Mouse (Mus musculus) left cerebral cortex, adult 9 months (tissue): ENCODE data around the gene Tle2.

Experiments used
- DNase-seq, 2 experiments: peaks; one replicate each; pipeline ENCODE4 v3.0.0; 2022; ENCODE audit warnings: low spot score in 2 of 2

The Tle2 gene

DNA sequence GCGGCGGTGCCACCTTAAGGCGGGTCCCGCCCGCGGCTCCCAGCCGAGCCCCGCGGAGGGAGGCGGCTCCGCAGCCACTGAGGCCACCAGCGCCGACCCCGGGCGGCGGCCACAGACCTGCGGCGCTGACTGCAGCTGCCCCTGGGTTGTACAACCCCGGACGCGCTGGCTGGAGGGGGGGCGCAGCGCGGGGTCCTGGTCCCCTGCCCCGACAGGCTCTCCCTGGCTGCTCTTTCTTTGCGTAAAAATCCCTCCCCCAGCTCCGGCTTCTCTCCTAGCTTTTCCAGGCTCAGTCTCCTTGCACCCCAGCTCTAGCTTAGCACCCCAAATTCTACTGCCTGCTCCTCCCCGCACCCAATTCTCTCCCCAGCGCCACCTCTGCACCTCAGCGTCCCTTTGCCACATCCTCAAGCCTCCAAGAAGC is 859 bp downstream of the Tle2 start:
- DNase-seq: no peak

DNA sequence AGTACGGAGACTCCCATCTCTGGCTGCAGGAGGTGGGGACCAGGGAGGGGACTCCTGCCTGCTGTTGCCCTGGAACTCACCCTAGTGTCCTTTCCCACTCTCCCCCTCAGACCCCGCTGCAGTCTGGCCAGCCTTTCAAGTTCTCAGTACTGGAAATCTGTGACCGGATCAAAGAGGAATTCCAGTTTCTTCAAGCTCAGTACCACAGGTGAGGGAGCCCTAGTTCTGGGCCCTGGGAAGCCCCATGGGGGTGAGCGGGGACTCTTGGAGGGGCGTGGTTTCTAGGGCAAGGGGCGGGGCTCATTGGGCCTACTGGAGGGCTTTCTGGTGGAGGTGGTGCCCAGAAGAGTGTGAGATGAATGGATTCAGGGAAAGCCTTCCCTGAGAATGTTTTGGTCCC is 1.3 kb downstream of the Tle2 start:
- DNase-seq: no peak

DNA sequence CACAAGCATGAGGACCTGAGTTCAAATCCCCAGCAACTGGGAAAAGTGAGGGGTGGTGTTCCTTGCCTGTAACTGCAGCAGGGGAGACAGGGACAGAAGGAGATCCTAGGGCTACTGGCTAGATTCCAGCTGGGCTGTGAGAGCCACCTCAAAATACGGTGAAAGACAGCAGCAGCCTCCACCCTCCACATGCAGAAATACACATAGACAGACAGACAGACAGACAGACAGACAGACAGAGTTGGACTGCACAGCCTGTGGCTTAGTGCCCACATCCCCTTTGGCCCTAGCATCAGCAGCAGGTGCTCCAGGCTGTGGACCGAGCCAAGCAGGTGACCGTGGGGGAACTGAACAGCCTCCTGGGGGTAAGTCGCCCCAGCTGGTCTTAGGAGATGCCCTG is 5.6 kb downstream of the Tle2 start:
- DNase-seq: no peak

DNA sequence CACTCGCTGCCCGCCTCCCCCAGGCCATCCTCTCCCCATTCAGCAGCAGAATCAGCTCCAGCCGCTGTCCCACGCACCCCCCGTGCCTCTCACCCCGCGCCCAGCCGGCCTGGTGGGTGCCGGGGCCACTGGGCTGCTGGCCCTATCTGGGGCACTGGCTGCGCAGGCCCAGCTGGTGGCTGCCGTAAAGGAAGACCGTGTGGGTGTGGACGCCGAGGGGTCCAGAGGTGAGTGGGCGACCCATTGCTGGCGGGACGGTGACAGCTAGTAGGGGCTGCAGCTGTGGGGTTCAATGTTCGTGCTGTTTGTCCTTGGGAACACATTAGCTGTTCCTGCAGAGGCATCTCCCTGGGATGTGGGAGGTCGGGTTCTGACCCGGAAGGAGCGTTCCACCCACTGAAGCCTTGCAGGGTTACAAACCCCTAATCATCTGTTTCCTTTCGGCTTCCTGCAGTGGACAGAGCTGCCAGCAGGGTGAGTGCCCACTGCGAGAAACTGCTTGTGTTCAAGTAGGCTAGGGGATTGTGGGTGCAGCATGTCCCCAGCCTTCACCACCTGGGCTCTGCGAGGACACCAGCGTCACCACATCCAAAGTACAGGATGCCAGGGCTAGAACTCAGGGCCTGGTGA is 6.2 kb downstream of the Tle2 start:
- DNase-seq: no peak

DNA sequence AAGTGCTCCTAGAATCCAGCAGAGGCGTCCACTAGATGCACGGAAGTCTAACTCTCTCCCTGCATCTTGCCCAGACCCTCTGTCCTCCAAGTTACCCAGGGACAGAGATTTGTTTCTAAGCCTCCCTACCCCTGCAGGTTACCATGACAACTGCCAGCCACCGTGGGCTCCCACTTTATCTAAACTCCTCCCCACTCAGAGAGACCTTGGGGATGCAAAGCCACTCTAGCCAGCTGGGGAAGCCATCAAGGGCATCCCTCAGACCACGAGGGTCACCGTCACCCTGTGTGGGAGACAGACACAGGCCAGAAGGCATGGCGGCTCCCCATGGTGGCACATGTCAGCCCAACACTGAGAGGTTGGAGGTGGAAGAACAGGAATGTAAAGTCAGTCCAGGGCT is 9.0 kb downstream of the Tle2 start:
- DNase-seq: no peak

DNA sequence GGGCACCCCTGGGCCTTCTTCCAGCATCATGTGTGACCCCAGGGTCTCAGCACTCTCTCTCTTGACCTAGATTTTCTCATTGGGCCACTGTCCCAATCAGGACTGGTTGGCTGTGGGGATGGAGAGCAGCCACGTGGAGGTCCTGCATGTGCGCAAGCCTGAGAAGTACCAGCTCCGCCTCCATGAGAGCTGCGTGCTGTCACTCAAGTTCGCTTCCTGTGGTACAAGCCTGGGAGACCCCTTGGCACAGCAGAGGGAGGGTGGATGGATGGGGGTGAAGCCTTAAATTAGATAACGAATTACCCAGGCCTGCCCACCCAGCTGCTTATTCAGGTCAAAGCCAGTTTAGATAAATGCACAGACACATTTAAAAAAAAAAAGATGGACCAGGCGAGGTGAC is 14.4 kb downstream of the Tle2 start:
- DNase-seq: no peak

DNA sequence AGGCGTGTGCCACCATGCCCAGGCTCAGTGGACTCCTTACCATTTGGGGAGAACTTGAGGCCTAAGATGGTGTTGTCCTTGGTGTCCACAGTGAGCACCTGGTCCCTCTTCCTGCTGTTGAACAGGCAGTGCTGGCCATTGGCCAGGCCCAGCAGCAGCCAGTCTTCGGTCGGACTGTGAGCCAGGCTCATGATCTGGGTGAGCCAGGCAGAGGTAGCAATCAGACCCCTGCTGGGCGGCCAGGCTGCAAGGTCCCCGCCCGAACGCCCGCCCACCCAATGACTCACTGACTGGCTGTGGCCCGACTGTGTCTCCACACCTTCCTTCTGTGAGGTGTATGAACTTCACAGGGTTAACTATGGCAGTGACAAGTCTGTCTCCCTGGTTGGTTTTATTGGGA is 17.5 kb downstream of the Tle2 start:
- DNase-seq: no peak

DNA sequence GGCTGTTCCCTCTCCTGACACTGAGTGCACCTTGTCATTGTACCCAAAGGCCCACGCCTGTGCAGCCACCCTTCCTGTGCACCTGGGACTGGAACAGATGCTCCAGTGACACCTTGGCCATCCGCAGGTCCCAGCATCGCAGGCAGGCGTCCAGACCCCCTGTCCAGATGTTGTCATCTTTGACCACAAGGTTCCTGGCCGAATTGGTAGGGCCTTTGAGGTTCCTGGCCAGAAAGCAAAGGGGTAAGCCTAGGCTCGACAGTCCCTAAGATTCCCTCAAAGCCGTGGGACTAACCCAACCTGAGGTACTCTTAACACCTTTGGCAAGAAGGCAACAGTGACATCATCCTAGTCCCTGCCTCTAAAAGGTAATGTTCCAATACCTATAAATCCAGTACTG is 18.3 kb downstream of the Tle2 start:
- no peak for DNase-seq

DNA sequence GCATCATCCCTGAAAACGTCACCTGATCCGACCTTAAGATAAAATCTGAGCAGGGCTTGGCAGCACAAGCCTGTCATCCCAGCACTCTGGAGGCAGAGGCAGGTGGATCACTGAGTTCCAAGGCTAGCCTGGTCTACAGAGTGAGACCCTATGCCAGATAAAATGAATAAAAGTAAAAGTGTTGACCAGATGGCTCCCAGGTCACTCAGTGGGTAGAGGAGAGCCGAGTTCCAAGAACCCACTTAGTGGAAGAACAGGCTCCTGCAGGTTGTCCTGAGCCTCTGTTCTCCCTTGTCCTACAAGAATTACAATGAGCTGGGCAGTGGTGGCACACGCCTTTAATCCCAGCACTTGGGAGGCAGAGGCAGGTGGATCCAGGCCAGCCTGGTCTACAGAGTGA is 18.9 kb downstream of the Tle2 start:
- DNase-seq: no peak

DNA sequence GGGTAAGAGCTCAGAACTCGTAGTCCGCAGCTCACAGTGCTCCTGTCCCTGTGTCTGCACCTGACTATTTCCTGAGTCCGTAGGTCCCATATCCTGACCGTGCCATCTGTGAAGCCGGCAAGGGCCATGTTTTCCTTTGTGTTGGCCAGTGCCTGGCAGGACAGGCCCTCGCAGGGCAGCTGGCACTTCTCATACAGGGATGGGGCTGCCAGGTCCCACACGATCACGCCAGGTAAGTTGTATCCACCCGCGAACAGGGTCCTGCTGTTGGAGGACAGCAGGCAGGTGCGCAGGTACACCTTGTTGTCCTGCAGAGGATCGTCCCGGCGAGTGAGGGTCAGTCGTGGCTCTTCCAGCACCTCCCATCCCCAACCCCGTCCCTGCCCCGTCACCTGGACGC is 19.6 kb downstream of the Tle2 start:
- no peak for DNase-seq

DNA sequence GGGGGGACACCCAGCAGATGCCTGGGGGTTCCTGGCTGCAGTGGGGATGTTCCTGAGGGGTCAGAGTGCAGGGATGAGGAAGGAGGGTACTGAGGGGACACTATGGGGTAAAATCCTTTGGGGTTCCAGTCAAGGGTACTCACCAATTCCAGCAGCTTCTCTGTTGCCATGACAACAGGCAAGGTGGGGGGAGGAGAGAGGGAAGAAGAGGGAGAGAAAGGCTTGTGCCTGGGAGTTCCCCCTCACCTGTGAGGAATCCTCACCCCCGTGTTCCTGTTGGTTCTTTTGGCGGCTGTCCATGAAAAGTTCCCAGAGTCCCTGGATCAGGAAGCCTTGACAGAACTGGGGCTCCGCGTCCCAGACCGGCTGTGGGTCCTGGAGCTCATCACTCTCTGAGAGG is 21.2 kb downstream of the Tle2 start:
- no peak for DNase-seq

DNA sequence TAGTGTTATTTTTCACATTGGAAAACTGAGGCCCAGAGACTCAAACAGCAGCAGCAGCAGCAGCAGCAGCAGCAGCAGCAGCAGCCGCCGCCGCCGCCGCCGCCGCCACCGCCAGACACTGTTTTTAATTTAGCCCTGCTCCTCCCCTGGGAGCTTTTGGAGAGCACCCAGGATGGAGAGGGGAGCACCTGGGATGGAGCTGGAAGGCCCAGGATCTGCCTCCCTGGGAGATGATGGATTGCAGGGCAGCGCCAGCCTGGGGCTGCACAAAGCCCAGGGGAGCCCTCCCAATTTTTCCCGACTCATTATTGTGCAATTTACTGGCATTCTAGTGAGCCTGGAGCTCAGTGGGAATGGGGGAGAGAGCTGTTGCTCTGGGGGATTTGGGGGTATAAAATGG is 22.2 kb downstream of the Tle2 start:
- DNase-seq: no peak

DNA sequence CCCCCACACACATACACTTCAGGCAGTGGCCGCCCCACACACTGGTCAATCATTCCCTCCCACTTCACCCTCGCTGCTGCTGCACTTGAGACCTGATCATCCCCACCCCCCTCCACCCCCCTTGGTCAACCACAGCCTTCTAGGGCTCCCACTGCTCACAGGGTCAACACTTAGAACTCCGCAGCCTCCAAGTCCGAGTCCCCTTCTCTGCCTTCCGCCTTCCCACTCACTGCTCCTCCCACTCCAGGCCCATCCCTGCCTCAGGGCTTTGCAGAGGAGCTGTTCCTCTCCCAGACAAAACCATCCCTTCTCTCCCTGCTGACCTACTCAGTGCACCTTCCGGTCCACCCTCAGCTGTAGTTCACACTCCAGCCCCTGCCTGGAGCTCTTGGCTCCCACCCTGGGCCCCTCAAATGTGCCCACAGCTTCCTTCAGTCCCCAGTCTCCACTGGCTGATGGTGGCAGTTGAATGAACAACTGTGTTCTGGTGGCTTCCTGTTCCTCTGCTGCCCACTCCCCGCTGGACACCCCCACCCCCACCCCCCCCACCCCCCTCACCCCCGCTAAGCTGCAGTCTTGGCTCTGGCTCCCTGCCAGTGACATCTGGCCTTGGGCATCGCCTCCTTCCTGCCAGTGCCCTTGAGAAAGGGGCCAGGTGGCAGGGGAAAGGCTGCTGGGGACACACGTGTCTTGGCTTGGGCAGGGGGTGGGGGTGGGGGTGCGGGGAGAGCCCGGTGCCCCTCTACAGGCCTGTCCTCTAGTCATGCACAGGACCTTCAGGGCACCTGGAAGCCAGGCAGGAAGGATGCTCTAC is 23.0 kb downstream of the Tle2 start:
- no peak for DNase-seq

DNA sequence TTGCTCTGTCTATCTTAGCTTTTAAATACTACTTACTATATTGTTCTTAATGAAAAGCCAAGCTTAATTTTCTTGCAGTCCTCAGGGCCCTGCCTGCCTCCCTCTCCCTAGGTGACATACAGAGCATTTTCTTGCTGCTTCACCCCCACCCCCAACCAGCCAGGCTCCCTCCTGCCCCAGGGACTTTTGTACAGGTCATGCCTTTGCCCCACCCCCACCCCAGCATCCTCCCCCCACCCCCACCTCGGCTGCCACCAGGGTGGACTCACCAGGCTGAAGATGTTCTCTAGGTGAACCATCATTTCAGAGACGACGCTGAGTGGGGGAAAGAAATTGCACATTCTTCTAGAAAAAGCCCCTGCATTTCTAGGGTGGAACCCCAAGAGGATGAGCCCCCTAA is 24.0 kb downstream of the Tle2 start:
- no peak for DNase-seq

DNA sequence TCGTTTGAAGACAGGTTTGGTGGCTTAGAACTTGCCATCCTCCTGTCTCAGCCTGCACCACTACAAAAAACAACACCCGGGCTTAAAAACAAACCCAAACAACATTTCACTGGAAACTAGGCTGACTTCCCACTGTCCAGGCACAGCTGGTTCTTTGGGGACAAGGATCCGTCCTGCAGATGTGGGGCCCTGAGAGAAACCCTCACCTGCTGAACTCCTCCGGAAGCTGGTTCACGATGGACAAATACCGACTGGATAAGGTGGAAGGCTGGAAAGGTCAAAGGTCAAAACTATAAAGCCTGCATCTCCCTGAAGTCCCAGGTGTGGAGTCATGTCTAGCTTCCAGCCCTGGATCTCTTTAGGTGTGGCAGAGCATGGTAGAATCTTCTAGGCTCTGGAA is 24.5 kb downstream of the Tle2 start:
- DNase-seq: no peak

DNA sequence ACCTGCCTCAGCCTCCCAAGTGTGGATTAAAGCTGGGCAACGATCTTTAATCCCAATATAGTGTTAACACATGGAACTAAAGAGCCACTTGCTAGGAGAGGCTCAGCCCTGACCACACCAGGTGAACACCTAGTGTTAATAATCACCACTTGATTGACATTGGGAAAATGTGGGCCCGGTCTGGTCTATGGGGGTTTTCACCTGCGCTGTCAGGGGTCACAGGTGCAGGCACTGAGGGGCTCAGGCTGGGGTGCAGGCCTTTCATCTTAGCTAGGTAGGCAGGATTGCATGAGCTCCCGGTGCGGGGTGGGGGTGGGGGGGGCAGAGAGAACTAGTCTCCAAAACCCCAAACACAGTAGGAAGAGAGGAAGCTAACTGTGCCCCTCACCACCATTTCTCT is 25.3 kb downstream of the Tle2 start:
- no peak for DNase-seq

DNA sequence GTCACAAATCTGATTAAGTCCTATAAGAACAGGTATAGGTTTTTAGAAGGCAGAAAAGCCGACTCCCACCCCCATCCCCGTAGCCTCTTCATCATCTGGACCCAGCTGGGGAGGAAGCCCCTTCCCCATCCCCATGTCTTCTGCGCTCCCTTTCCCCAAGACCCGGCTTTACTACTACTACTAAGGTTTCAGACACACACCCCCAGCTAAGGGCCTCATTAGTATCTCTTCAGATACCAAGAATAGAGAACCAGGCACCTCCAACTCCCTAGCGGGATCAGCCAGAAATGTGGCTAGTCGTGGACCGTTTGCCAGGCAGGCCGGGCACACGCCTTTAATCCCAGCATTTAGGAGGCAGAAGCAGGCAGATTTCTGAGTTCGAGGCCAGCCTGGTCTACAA is 25.7 kb downstream of the Tle2 start:
- no peak for DNase-seq

DNA sequence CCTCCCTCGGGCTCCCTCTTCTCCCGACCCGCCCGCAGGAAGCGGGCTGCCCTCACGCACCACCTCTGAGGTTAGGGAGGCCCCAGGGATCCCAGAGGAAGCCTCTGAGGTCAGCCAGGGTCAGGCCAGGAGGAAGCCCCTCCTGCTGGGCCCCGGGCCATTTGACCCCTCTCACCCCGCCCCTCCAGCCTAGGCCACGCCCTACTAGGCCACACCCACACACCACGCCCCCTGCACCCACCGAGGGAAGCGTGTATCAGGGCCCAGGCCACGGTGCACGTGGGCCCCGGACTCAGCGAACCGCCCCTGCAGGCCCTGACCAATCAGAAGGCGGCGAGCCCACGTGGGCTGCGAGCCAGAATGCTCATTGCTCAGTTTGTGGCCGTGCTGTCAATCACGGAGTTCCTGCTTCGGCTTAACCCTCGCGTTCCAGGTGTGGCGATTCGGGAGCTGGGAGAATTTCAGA is 26.4 kb downstream of the Tle2 start, which contains the start of gene Tle6:
Gene Tle6 (minus strand): TSS at position 336 of the 466 bp plus-strand sequence.
- peak; percentile 86 to 95 for DNase-seq

DNA sequence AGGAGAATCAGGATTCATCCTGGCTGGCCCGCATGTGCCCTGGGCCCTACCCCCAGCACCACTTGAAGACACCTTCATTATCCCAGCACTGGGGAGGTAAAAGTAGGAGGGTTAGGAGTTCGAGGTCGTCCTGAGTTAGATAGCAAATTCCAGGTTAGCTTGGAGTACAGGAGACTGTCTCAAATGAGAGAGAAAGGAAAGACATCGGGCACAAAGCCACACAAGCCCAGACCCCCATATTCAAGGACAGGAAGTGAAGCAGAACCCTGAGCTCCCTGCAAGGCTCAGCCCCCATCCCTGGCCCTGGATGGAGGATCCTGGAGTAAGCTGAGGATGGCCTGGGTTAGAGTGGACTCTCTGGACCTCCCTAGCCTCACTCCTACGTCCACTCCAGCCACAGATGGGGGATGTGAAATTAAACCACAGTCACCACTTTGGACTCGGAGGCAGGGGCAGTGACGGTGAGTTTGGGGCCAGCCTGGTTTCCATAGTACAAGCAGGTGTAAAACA is 27.1 kb downstream of the Tle2 start:
- no peak for DNase-seq

DNA sequence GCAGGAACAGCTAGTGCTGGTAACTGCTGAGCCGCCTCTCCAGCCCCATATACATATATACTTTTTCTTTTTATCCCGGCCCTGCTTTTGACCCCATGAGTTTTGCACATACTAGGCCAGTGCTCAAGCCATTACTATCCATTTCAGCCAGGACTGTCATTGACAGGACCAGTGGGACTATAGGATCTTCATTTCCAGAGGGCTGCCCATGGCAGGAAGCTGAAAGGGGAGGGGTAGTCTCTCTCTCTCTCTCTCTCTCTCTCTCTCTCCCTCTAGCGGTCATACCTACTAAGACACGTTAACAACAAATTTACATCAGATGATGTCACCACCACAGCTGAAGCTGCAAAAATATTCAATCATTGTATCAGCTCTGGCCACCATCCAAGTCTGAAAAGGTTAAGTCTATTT is 28.4 kb downstream of the Tle2 start:
- DNase-seq: peak in 1 of 2 experiments; percentile 37

DNA sequence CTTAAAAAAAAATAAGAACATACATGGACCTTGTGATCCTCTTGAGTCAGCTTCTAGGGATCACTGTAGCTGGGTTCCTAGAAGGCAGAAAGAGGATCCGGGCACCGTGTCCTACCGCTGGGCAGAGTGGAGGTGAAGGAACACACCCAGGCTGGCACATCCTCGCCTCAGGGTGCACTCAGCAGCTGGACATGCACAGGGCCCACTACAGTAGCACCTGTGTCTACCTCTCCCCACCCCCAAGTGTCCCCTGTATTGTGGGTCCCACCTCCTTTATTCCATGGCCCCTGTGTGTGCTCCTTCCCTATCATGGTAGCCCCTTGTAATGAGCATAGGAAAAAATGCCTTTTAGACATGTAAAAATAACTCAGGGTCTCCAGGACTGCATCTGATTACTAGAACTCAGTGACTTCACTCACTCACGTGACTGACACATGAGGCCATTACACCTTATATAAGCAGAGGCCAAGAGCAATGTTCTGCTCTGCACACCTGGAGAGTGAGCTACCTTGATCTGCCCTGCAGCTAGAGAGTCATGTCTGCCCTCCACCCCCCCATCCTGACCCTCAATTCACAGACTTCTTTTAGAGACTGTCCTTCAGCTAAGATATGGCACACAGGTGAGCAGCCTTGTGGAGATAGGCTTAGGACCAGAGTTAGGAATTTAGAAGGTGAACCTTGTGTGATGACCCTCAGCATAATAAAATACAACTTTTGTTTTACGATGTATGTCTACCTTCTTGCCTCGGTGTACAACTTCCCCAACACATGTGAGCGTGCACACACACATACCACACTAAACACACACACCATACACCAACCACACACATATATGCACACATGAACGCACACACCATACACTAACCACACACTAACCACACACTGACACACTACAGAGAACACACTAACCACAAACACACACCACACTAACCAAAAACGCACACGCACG is 29.9 kb downstream of the Tle2 start:
- no peak for DNase-seq
